Mouse (Mus musculus): ENCODE measurements around the gene Ttc32. TPM values are rescaled to one million over a fixed set of nuclear protein-coding genes. Genes with fewer than 3 reads are reported as not detected.

Ttc32 gene
- polyA plus RNA-seq, 1 experiment from 2014 or later = 9.1 TPM

DNA sequence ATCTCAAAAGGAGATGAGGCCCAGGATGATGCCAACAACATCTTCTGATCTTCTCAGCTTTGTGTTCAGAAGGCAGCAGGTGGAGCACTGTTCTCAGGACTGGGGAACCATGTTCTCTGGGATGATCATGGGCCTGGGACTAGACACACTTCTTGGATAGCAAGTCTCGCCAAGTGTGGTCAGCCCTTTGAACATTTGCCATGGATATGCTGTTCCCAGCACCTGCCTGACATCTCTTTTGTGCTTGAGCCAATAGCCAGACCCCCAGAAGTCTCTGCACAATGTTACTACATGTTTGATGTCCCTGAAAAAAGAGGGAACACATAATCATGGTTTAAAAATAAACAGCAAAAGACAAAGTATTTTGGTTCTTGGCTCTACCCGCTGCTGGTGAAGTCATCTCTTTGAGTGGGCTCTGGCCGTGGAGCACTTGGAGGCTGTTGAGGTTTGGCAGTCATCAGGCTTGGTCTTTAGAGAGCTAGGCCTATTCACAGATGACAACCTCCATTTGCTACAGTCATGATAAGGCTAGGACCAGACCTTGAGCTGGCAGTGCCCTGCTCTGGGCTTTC lies 47.8 kb downstream of the Ttc32 start:
- Histone ChIP-seq H3K36me3 (ENCODE audit: control insufficient read depth, insufficient read depth, low read length) (no peaks in the 10 kb centered on the region), H3K27me3 (ENCODE audit: control insufficient read depth, insufficient read depth, low read length) (no peaks in the 10 kb centered on the region), H3K9ac (replicated peaks; ENCODE audit: low read length) (no peak overlapping the region), H3K9me3 (ENCODE audit: control insufficient read depth, low read length) (no peaks in the 10 kb centered on the region), H3K4me2 (ENCODE audit: low read length) (no peak overlapping the region), H3K27ac (replicated peaks; ENCODE audit: low read depth, low read length) (no peak overlapping the region), H3K4me3 (replicated peaks; ENCODE audit: low read depth, low read length) (no peak overlapping the region), H3K4me1 (ENCODE audit: control insufficient read depth, insufficient read depth, low read length) (no peaks in the 10 kb centered on the region)
- DNase-seq (no peak), ATAC-seq (ENCODE audit: low FRiP score, low TSS enrichment) (no peak)
- WGBS = 93% methylated on average over 3 of the region's 3 CpGs

DNA sequence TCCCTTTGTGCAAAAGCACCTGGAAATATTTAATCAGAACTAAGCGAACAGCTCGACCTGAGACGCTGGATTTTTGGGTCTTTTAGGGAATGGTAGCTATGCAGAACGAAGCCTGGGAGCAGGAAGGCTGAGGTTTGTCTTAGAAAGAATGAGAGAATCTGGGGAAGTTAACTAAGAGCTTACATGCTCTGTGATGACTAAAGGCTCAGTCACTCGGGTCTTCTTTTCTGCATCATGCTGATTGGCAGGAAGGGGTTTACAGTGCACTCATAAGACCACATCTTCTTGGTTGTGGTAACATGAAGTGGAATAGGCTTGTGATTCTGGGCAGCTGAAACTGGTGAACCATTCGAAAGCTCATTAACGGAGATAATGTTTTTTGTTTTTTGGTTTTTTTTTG lies 60.4 kb downstream of the Ttc32 start:
- H3K4me1 ChIP-seq (ENCODE audit: control insufficient read depth, insufficient read depth, low read length) = no peaks in the 10 kb centered on the region
- DNase-seq (no peak), ATAC-seq (ENCODE audit: low FRiP score, low TSS enrichment) (no peak)
- no peak overlapping the region for H3K4me2 ChIP-seq (ENCODE audit: low read length)
- H3K9me3 ChIP-seq (ENCODE audit: control insufficient read depth, low read length) = no peaks in the 10 kb centered on the region
- H3K27me3 ChIP-seq (ENCODE audit: control insufficient read depth, insufficient read depth, low read length) = no peaks in the 10 kb centered on the region
- no peak overlapping the region for H3K4me3 ChIP-seq (replicated peaks; ENCODE audit: low read depth, low read length)
- 84% methylated on average over 7 of the region's 7 CpGs for WGBS
- no peak overlapping the region for H3K27ac ChIP-seq (replicated peaks; ENCODE audit: low read depth, low read length)
- H3K9ac ChIP-seq (replicated peaks; ENCODE audit: low read length) = no peak overlapping the region
- H3K36me3 ChIP-seq (ENCODE audit: control insufficient read depth, insufficient read depth, low read length) = no peaks in the 10 kb centered on the region

Other genes with a start within 250 kb of the Ttc32 start
- 141 and 151 TPM in 2 replicates for gene Laptm4a, start 108.3 kb upstream of the Ttc32 start, polyA plus RNA-seq (2014; fragmentation: Nextera tagmentation; extraction: Ambion mirVana)
- gene Matn3, start 82.1 kb upstream of the Ttc32 start, polyA plus RNA-seq (2014; fragmentation: Nextera tagmentation; extraction: Ambion mirVana) = 0.11 and 0.13 TPM in 2 replicates
- 15.2 and 22.2 TPM in 2 replicates for gene Wdr35, start 56.1 kb upstream of the Ttc32 start, polyA plus RNA-seq (2014; fragmentation: Nextera tagmentation; extraction: Ambion mirVana)